In genomic region chr2:77924003-77924402, GRCm38 (mm10) we compare ENCODE assay signal across 11 mouse cellular contexts.
"Had no signal": no experiment of that assay in that cellular context is flagged by ENCODE, and none has a peak within 500 bp of the region (broad histone marks: within the 10 kb centered on the region; RNA-seq: fewer than 3 reads in every experiment).

No protein-coding gene starts in this region.

- DNase-seq: left cerebral cortex, postnatal 4 days; liver, embryonic 13.5 days; liver, postnatal 0 days; lung, adult 18-20 months; lung, adult 2 months; lung, embryonic 14.5 days; lung, postnatal 10 days; lung, postnatal 14 days; lung, postnatal 36 days; lung, postnatal 4 days; midbrain, embryonic 14.5 days had no signal
